Mouse (Mus musculus): ENCODE measurements around the gene Spin2c.

Spin2c gene

DNA sequence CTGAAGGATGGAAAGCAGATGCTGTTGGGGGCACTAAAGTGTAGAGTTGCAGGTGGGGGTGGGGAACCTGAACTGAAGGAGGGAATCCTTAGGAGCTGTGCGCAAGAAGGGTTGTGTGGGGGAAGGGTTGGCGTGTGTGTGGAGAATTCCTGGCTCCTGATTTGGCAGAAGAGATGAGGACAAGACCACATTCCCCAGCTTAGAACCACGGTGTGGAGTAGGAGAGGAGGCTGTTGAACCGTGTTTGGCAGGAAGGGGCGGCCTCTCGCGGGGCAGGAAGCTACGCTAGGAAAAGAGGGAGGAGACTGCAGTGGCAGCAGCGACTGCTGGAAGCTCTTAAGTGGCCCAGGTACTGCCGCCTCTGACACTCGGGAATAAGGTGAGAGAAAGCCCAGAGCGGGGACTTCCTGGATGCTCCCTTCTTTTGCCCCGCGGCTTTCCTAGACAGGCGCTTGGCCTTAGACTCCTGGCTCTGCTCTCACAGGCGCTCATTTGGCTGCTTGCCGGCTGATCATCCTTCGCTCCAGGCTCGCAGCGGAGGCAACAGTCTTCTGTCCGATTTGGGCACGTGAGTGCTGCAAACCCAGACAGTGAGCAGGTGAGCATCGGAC, at the start of gene Spin2c:
TSS of gene Spin2c (plus strand) at position 275 of the 611 bp plus-strand sequence.
- peak; percentile 75 to 79 for DNase-seq

DNA sequence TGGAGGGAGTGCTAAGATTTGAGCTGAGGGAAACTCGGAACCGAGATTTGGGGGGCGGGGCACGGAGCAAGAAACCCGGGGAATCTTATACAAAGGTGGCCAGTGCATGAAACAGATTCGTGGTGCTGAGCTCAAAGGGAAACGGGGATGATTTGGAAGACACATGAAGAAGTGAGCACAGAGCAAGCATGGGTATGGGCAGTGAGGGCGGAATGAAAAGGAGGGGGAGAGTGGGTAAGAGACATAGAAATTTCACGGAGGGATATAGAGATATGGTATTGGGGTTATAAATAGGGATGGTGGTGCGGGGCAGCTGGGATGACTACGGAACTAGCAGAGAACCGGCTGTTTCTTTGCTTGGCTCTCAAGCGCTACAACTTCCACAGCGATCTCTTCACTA, 581 bp downstream of the Spin2c start:
- DNase-seq, result no peak
